Mouse (Mus musculus) liver, adult 2 months (tissue): ENCODE measurements around the gene Hsd11b2.

Experiments used
- CTCF ChIP-seq: fragments of 200-500 bp; IDR thresholded peaks from 2 replicates; pipeline ENCODE4 v1.5.1; 2011; ENCODE audit warnings: low read depth, low read length, control low read depth
- POLR2A ChIP-seq: fragments of 200-500 bp; IDR thresholded peaks from 2 replicates; pipeline ENCODE4 v1.6.1; 2011; ENCODE audit warnings: low read length, control low read depth; ENCODE audit not compliant: insufficient read depth; ENCODE audit errors: extremely low read depth

DNA sequence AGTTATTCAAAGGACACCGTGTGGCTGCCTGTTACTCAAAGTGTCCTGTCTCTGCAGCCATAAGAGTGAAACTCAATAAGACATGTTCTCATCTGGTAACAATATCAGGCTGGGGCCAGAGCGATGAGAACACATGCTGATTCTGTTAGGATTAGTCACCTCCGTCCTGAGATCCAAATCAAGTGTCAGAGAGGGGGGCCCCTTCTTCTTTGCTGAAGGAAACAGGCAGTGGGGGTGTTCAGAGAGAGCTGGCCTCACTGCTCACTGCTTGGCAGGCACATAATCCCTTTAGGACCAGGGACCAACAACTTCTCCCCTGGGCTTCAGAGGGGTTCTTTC lies 34.6 kb upstream of the Hsd11b2 start:
- no peak for TF ChIP-seq CTCF
- no peak for TF ChIP-seq POLR2A
